Mouse (Mus musculus) stomach, embryonic 15.5 days (tissue): ENCODE measurements around the gene Dhrs3. TPM values are rescaled to one million over a fixed set of nuclear protein-coding genes. Genes with fewer than 3 reads are reported as not detected.

Source experiments
- ATAC-seq: fragments of 200-750 bp; cut with Nextera tagmentation; 2 replicates; pipeline ENCODE4 v1.8.0; 2017; ENCODE audit warnings: low read depth, moderate number of reproducible peaks, moderate TSS enrichment; ENCODE audit not compliant: insufficient read depth, low FRiP score
- H3K27ac ChIP-seq: fragments of 300-500 bp; sonication (generic); 2 replicates; pipeline ENCODE4 v1.5.1; 2015; ENCODE audit warnings: mild to moderate bottlenecking, inconsistent platforms
- H3K27me3 ChIP-seq: fragments of 300-500 bp; sonication (generic); replicated peaks from 2 replicates; pipeline ENCODE4 v1.6.1; 2015; ENCODE audit warnings: inconsistent platforms
- H3K36me3 ChIP-seq: fragments of 300-500 bp; sonication (generic); 2 replicates; pipeline ENCODE4 v1.6.1; 2015; ENCODE audit warnings: inconsistent platforms
- H3K4me1 ChIP-seq: fragments of 300-500 bp; sonication (generic); 2 replicates; pipeline ENCODE4 v1.6.1; 2015; ENCODE audit warnings: inconsistent platforms
- H3K4me2 ChIP-seq: fragments of 300-500 bp; sonication (generic); 2 replicates; pipeline ENCODE4 v1.6.1; 2015; ENCODE audit warnings: mild to moderate bottlenecking, inconsistent platforms
- H3K4me3 ChIP-seq: fragments of 300-500 bp; sonication (generic); replicated peaks from 2 replicates; pipeline ENCODE4 v1.5.1; 2015; ENCODE audit warnings: inconsistent platforms
- H3K9ac ChIP-seq: fragments of 300-500 bp; sonication (generic); 2 replicates; pipeline ENCODE4 v1.6.1; 2015; ENCODE audit warnings: inconsistent platforms
- H3K9me3 ChIP-seq: fragments of 300-500 bp; sonication (generic); 2 replicates; pipeline ENCODE4 v1.6.1; 2016; ENCODE audit warnings: inconsistent platforms
- WGBS: fragments of 180-500 bp; shearing (Covaris S2); methylation state at CpG from one replicate; pipeline ENCODE4 v1.1.7; 2015; 5-methylcytosine and 5-hydroxymethylcytosine counted together
- polyA plus RNA-seq: library from polyadenylated mRNA; unstranded; fragments of >200 nt; fragmentation: Nextera tagmentation; extraction: Ambion mirVana; gene quantifications from 2 replicates; pipeline ENCODE4 v1.2.1, GENCODE M21; 2015

Dhrs3 gene
- 112 and 117 TPM in 2 replicates for polyA plus RNA-seq

DNA sequence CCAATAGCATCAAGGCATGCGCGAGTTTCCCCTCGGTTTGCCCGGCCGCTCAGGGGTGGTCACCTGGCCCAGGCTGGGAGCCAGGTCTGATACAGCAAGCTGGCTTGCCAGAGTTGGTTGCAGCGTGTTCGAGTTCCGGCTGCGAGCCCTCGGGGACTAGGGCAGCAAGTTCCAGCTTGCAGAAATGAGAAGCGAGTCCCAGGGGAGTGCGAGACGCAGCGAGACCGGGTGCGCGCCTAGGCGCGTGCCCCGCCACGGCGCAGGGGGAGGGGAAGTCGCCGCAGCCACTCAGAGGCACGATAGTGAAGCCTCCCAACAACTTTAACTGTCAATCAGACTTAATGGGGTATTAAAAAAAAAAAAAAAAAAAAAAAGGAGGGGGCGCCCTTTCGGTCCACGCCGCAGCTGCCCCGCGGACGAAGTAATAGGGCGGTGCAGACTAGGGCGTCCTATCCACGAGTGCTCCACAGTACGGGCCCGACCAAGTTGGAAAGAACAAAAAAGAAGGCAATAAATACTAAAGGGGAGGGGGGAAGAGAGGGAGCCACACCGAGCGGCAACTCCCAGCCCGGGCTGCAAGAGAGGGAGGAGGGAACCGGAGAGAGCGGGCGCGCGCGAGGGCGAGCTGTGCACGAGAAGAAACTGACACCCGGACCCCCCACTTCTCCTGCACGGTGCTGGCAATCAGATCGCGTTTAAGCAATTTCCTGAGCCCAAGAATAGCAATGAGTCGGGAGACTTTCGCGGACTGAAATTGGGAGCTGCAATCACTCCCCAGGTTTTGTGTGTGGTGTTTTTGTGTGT is at the start of gene Dhrs3:
Gene Dhrs3, plus strand, starts transcription at position 695 of the 804 bp plus-strand sequence.
- H3K4me3 ChIP-seq, result peak within 1 kb of the TSS; percentile 72
- peak within 1 kb of the TSS; percentile 96 for H3K27ac ChIP-seq
- H3K4me2 ChIP-seq, result peak within 1 kb of the TSS; percentile 83
- peak within 1 kb of the TSS; percentile 63 for H3K9ac ChIP-seq
- no peaks in the 10 kb centered on the region for H3K27me3 ChIP-seq
- ATAC-seq, result peak; percentile 67
- no peaks in the 10 kb centered on the region for H3K36me3 ChIP-seq
- H3K4me1 ChIP-seq, result peaks cover 21% of the 10 kb centered on the region
- no peaks in the 10 kb centered on the region for H3K9me3 ChIP-seq
- WGBS, result 1% methylated on average over 55 of the region's 55 CpGs

DNA sequence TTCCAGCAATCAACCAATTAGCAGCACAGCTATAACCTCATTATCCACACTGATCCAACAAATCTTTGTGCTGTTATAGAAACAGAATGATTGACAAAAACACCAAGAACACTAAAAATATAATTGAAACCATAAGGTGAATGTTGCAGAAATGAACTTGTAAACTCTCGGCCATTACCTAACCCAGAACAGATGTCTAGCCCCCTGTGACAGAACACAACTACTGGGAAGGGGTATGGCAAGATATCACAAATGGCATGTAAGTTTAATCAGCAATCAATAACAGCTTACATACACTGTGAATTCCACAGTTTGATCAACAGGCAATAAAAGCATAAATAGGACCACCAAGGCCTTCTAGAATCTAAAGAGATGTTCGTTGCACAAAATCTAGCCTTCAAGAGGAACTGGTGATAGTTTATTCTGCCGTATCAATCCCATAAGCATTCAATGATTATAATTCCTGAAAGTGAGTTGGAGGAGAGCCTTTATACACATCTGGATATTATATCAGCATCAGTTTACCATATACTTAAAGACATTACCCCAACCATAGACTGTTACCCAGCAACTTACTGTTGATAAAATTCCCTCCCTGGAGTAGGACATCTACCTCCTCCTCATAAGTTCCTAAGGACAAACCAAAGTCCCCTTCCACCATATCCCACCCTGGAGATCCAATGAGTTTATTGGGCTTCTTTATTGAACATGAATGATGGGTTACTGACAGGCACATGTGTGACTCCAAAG is 30.7 kb upstream of the Dhrs3 start:
- H3K4me2 ChIP-seq, result no peak overlapping the region

DNA sequence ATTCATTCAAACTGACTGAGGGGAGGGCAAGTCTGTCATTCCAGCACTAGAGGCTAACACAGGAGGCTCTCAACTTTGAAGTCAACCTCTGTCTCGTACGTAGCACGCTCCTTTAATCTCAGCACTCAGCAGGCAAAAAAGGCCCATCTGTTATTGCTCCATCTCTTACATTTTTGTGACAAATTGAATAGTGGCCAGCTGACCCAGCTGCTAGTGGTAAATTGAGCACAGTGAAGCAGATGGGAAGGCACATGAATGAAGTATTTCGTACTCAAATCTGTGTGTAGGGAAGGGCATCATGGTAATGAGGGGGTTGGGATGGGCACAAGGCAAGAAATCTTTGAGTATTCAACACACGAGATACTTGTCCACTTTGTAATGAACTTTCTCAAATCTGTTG is 24.7 kb upstream of the Dhrs3 start:
- no peak overlapping the region for H3K27ac ChIP-seq
- H3K4me1 ChIP-seq, result no peaks in the 10 kb centered on the region
- H3K27me3 ChIP-seq, result no peaks in the 10 kb centered on the region
- H3K36me3 ChIP-seq, result no peaks in the 10 kb centered on the region
- no peak overlapping the region for H3K4me3 ChIP-seq
- ATAC-seq, result no peak
- no peaks in the 10 kb centered on the region for H3K9me3 ChIP-seq
- WGBS, result 67% methylated on average over 5 of the region's 5 CpGs
- no peak overlapping the region for H3K4me2 ChIP-seq
- H3K9ac ChIP-seq, result no peak overlapping the region

More for the DNA sequence above, 30.7 kb upstream of the Dhrs3 start:
- H3K27ac ChIP-seq, result no peak overlapping the region
- no peaks in the 10 kb centered on the region for H3K4me1 ChIP-seq
- no peaks in the 10 kb centered on the region for H3K9me3 ChIP-seq
- H3K4me3 ChIP-seq, result no peak overlapping the region
- no peaks in the 10 kb centered on the region for H3K36me3 ChIP-seq
- H3K27me3 ChIP-seq, result no peaks in the 10 kb centered on the region
- H3K9ac ChIP-seq, result no peak overlapping the region
- no peak for ATAC-seq
- WGBS, result 89% methylated on average over 3 of the region's 3 CpGs

DNA sequence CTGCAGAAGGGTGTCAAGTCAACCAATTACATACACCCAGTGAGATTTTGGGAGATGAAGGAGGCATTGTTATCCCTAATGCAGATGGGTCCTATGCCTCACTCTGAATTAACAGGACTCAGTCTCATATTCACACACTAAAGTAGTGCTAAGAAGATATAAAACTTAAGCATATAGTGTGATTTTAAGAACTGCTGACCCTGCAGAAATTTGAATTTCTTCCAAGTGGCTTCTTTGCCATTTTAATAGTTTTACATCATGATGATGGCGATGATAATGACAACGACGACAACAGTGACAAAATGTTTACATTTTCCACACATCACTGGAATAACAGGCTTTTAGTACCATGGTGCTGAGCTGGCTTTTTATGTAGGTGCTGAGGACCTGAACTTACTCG is 24.0 kb upstream of the Dhrs3 start:
- H3K4me3 ChIP-seq, result no peak overlapping the region
- H3K4me2 ChIP-seq, result no peak overlapping the region
- no peaks in the 10 kb centered on the region for H3K4me1 ChIP-seq
- H3K27ac ChIP-seq, result no peak overlapping the region
- no peaks in the 10 kb centered on the region for H3K9me3 ChIP-seq
- 67% methylated on average over 4 of the region's 4 CpGs for WGBS
- no peaks in the 10 kb centered on the region for H3K36me3 ChIP-seq
- no peaks in the 10 kb centered on the region for H3K27me3 ChIP-seq
- no peak overlapping the region for H3K9ac ChIP-seq
- ATAC-seq, result no peak

DNA sequence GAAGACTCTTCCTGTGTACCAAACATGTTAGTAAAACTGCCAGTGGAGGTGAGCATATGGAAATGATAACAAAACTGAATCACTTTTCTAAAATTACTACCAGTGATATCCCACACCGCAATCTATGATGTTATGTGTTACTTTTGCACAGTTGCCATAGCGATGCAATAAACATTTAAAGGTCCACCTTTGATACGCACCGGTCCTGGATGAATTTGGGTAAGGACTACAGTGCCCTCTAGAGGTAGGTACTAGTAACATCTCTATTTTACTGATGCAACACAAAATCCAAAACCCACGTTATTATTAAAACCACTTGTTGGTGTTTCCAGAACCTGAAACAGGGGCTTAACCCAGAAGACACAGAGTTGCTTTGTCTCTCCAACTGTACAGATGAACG is 19.7 kb upstream of the Dhrs3 start:
- 46% methylated on average over 6 of the region's 6 CpGs for WGBS
- no peak overlapping the region for H3K4me3 ChIP-seq
- H3K4me2 ChIP-seq, result no peak overlapping the region
- H3K9me3 ChIP-seq, result no peaks in the 10 kb centered on the region
- H3K4me1 ChIP-seq, result no peaks in the 10 kb centered on the region
- H3K27me3 ChIP-seq, result no peaks in the 10 kb centered on the region
- no peak overlapping the region for H3K27ac ChIP-seq
- ATAC-seq, result no peak
- no peak overlapping the region for H3K9ac ChIP-seq
- H3K36me3 ChIP-seq, result no peaks in the 10 kb centered on the region

DNA sequence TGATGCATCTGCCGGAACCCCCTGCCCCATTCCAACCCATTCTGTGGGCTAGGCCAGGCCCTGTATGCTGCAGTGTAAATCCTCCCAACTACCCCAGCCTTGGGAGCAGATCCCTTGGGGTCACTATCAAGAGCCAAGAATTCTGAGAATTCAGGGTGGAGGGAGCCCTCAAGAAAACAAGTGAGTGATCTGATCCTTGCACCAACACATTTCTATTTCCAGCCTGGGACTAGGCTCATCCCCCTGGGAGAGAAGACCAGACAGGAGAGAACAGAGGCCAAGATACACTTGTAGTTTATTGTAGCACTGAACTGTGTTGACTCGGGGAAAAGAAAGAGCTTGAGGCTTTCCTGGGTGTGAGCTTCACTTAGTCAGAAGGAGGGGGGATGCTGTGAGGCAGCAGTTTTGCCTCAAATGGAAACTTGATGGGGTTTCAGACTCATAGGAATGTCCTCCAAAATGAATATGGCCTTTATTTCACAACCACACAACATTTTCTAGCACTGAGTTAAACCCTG is 17.0 kb upstream of the Dhrs3 start:
- Histone ChIP-seq H3K4me2 (no peak overlapping the region), H3K9ac (no peak overlapping the region), H3K27me3 (no peaks in the 10 kb centered on the region), H3K27ac (no peak overlapping the region), H3K9me3 (no peaks in the 10 kb centered on the region), H3K36me3 (no peaks in the 10 kb centered on the region), H3K4me3 (no peak overlapping the region), H3K4me1 (no peaks in the 10 kb centered on the region)
- ATAC-seq, result no peak
- WGBS, result 73% methylated on average over 2 of the region's 2 CpGs

DNA sequence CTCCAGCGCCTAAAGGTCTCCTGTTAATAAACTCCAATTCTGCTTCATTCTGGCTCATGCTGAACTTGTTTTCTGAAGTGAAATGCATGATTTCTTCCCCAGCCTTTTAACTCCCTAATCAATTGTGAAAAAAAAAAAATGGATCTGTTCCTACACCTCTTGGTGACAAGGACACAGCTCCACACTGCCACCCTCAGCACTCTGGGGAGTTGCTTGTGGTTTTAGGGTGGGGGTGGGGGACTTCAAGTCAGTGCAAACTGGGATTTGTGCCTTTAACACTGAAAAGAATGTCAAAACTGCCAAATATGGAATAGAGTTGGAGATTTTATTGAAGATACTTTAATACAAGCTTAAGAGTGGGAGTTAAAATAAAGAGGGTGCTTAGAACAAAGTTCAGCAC is 13.1 kb upstream of the Dhrs3 start:
- no peak for ATAC-seq
- 39% methylated on average over 1 of the region's 1 CpGs for WGBS

DNA sequence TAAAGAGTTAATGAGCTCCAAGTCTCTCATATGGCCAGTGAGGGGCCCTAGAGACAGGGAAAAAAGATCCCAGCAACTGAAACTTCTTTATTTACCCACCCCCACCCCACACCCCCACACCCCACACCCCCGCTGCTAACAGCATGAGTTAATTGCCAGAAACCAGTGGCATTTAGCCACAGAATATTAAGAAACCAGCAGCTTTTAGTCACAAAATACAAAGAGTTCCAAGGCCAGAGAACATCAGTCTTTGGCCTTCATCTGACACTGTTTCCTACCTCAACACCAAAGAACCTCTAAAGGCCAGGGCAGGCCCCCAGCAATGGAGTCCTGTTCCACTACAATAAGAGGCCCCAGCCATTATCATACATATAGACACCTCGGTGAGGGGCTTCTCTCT is 11.3 kb upstream of the Dhrs3 start:
- Histone ChIP-seq H3K4me3 (no peak overlapping the region), H3K27me3 (no peaks in the 10 kb centered on the region), H3K9me3 (no peaks in the 10 kb centered on the region), H3K4me2 (no peak overlapping the region), H3K27ac (no peak overlapping the region), H3K4me1 (no peaks in the 10 kb centered on the region), H3K9ac (no peak overlapping the region), H3K36me3 (no peaks in the 10 kb centered on the region)
- ATAC-seq, result no peak
- 75% methylated on average over 2 of the region's 2 CpGs for WGBS

More for the DNA sequence above, 13.1 kb upstream of the Dhrs3 start:
- no peak overlapping the region for H3K27ac ChIP-seq
- H3K27me3 ChIP-seq, result no peaks in the 10 kb centered on the region
- no peak overlapping the region for H3K4me2 ChIP-seq
- no peak overlapping the region for H3K4me3 ChIP-seq
- H3K4me1 ChIP-seq, result no peaks in the 10 kb centered on the region
- no peaks in the 10 kb centered on the region for H3K36me3 ChIP-seq
- no peak overlapping the region for H3K9ac ChIP-seq
- H3K9me3 ChIP-seq, result no peaks in the 10 kb centered on the region

DNA sequence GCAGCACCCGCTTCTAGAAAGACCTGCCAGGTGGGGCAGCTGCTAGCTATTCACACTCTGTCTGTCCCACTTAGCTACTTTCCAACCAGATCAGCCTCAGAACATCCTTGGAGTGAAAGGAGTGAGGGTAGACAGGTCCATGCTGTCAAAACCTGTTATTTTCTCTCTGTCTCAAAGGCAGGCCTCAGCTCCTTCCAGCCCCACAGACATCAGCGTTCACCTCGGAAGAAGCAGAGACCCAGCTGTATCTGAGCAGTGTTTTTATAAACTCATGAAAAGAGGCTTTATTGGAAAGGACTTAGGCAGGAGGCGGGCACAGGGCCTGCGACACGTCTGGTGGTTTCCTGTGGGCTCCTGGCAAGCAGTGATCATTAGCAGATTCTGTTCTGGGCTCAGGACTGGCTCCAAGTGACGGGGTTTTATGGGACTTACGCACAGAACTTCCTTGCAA is 9.7 kb upstream of the Dhrs3 start:
- no peaks in the 10 kb centered on the region for H3K4me1 ChIP-seq
- H3K27me3 ChIP-seq, result no peaks in the 10 kb centered on the region
- no peak overlapping the region for H3K4me3 ChIP-seq
- H3K27ac ChIP-seq, result no peak overlapping the region
- H3K9ac ChIP-seq, result no peak overlapping the region
- WGBS, result 44% methylated on average over 8 of the region's 8 CpGs
- H3K4me2 ChIP-seq, result no peak overlapping the region
- H3K9me3 ChIP-seq, result no peaks in the 10 kb centered on the region
- no peaks in the 10 kb centered on the region for H3K36me3 ChIP-seq
- no peak for ATAC-seq

DNA sequence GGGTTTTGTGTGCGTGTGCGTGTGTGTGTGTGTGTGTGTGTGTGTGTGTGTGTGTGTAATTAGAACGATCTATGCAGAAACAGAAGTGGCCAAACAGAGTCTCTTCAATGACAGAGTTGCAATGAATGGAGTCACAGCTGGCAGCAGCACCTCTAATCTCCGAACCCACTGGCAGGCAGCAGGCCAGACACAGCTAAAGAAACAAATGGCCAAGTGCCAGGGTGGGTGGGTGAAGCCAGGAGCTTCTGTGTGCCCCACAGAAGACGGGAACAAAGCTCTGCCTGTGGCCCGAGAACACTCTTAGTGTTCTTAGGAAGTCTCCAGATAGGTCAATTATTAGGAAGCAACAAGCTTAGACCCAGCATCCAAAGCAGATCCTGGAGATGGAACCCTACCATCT is 6.2 kb upstream of the Dhrs3 start:
- Histone ChIP-seq H3K36me3 (no peaks in the 10 kb centered on the region), H3K4me3 (no peak overlapping the region), H3K9ac (no peak overlapping the region), H3K27me3 (no peaks in the 10 kb centered on the region), H3K4me2 (no peak overlapping the region), H3K9me3 (no peaks in the 10 kb centered on the region), H3K27ac (no peak overlapping the region), H3K4me1 (0 out of 2 replicates have a peak, but pooled peaks cover 3% of the 10 kb centered on the region)
- WGBS, result 64% methylated on average over 6 of the region's 6 CpGs
- ATAC-seq, result no peak

DNA sequence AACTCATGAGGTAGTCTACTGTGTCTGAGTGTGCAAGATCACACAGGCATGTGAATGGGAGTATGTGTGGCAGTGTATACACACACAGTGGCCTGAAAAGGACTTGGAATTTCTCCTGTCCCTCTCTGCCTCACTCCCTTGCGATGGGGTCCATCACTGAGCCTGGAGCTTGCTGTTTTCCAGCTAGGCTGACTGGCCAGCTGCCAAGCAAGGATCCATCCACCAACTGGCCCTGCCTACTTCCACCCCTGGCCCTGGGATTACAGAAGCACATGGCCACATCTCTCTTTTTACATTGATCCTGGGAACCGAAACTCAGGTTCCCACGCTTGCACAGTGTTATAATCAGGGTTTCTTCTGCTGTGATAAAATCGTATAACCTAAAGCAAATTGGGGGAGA is 3.9 kb upstream of the Dhrs3 start:
- H3K36me3 ChIP-seq, result no peaks in the 10 kb centered on the region
- no peaks in the 10 kb centered on the region for H3K27me3 ChIP-seq
- H3K9me3 ChIP-seq, result no peaks in the 10 kb centered on the region
- ATAC-seq, result no peak
- no peak overlapping the region for H3K4me2 ChIP-seq
- H3K27ac ChIP-seq, result no peak overlapping the region
- H3K4me1 ChIP-seq, result 0 out of 2 replicates have a peak, but pooled peaks cover 6% of the 10 kb centered on the region
- 76% methylated on average over 4 of the region's 4 CpGs for WGBS
- H3K9ac ChIP-seq, result no peak overlapping the region
- H3K4me3 ChIP-seq, result no peak overlapping the region
